Mouse (Mus musculus): ENCODE measurements around the gene Gm21972.

The Gm21972 gene

GRCm38 (mm10) chr1:86133337-86133736, at the start of gene Gm21972:
Gm21972 (plus strand) TSS chr1:86133637.
- in situ Hi-C loops (cut with MboI, MseI), result no loop called here

- in situ Hi-C loops (cut with MboI, MseI), result no loop called here
These were observed 39.0 kb upstream of the Gm21972 start for GRCm38 (mm10) chr1:86094413-86094812.

- in situ Hi-C loops (cut with MboI, MseI), result no loop called here
These were observed 28.4 kb upstream of the Gm21972 start for GRCm38 (mm10) chr1:86105054-86105453.

GRCm38 (mm10) chr1:86111779-86112178, 21.7 kb upstream of the Gm21972 start, which contains the start of gene Htr2b:
Htr2b (minus strand) TSS chr1:86111970.
- in situ Hi-C loops (cut with MboI, MseI), result no loop called here

- in situ Hi-C loops (cut with MboI, MseI), result no loop called here
These were observed 19.3 kb upstream of the Gm21972 start for GRCm38 (mm10) chr1:86114141-86114540.

GRCm38 (mm10) chr1:86119549-86119948, 13.9 kb upstream of the Gm21972 start:
- in situ Hi-C loops (cut with MboI, MseI), result loop anchor here (5.0 kb wide), 1 partner anchor 37 kb away; no protein-coding TSS in a partner anchor

GRCm38 (mm10) chr1:86126036-86126435, 7.4 kb upstream of the Gm21972 start:
- in situ Hi-C loops (cut with MboI, MseI), result no loop called here

- in situ Hi-C loops (cut with MboI, MseI), result no loop called here
These were observed 1.9 kb downstream of the Gm21972 start for GRCm38 (mm10) chr1:86135315-86135714.

- in situ Hi-C loops (cut with MboI, MseI), result no loop called here
These were observed 7.6 kb downstream of the Gm21972 start for GRCm38 (mm10) chr1:86141081-86141480.

GRCm38 (mm10) chr1:86143165-86143564, 9.7 kb downstream of the Gm21972 start:
- in situ Hi-C loops (cut with MboI, MseI), result no loop called here

GRCm38 (mm10) chr1:86144001-86144944, 10.8 kb downstream of the Gm21972 start:
- in situ Hi-C loops (cut with MboI, MseI), result no loop called here

GRCm38 (mm10) chr1:86146293-86146692, 12.9 kb downstream of the Gm21972 start:
- in situ Hi-C loops (cut with MboI, MseI), result no loop called here

- in situ Hi-C loops (cut with MboI, MseI), result no loop called here
These were observed 14.1 kb downstream of the Gm21972 start for GRCm38 (mm10) chr1:86147557-86147956.

- in situ Hi-C loops (cut with MboI, MseI), result no loop called here
These were observed 14.7 kb downstream of the Gm21972 start for GRCm38 (mm10) chr1:86148161-86148560.

- in situ Hi-C loops (cut with MboI, MseI), result no loop called here
These were observed 17.5 kb downstream of the Gm21972 start for GRCm38 (mm10) chr1:86150929-86151328.

- in situ Hi-C loops (cut with MboI, MseI), result no loop called here
These were observed 17.9 kb downstream of the Gm21972 start for GRCm38 (mm10) chr1:86151376-86151775.

GRCm38 (mm10) chr1:86152618-86153017, 19.2 kb downstream of the Gm21972 start:
- in situ Hi-C loops (cut with MboI, MseI), result no loop called here

GRCm38 (mm10) chr1:86154133-86154823, 20.8 kb downstream of the Gm21972 start, which contains the start of gene Armc9:
Armc9 (plus strand) TSS chr1:86154780.
- in situ Hi-C loops (cut with MboI, MseI), result no loop called here

GRCm38 (mm10) chr1:86154824-86155164, 21.4 kb downstream of the Gm21972 start:
- in situ Hi-C loops (cut with MboI, MseI), result no loop called here

- in situ Hi-C loops (cut with MboI, MseI), result no loop called here
These were observed 22.6 kb downstream of the Gm21972 start for GRCm38 (mm10) chr1:86156075-86156474.

- in situ Hi-C loops (cut with MboI, MseI), result no loop called here
These were observed 23.2 kb downstream of the Gm21972 start for GRCm38 (mm10) chr1:86156595-86156994.

- in situ Hi-C loops (cut with MboI, MseI), result no loop called here
These were observed 26.6 kb downstream of the Gm21972 start for GRCm38 (mm10) chr1:86160059-86160458.

GRCm38 (mm10) chr1:86160479-86160878, 27.0 kb downstream of the Gm21972 start:
- in situ Hi-C loops (cut with MboI, MseI), result no loop called here
